ENCODE assay signal across 11 mouse cellular contexts in the genomic region with DNA sequence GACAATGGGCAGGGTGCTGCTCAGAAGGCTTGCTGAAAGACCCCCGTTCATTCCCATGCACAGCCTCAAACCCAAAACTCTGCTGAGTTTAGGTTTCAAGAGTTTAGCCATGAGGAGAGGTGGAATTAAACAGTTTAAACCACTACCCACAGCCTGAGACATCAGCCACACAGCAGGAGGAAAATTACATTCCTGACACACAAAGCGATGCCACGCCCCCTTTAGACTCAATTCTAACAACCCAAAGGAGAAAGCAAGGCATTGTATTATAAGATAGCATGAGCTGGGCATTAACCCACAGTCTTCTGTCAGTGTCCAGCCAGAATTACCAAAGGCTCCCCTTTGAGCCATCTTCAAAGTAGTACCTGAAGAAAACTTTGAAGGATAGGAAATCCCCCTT. TPM values are rescaled to one million over a fixed set of nuclear protein-coding genes. Genes with fewer than 3 reads are reported as not detected.
DNase-seq lines count a peak whose midpoint lies in the region; ATAC-seq and TF ChIP-seq lines count a peak whose summit lies in the region.
"Had no signal": no experiment of that assay in that cellular context is flagged by ENCODE, and none has a peak within 500 bp of the region (broad histone marks: within the 10 kb centered on the region; RNA-seq: fewer than 3 reads in every experiment).

No protein-coding gene starts in this region.

- H3K9me3 ChIP-seq in embryonic facial prominence, embryonic 13.5 days: no peaks in the 10 kb centered on the region
- H3K9me3 ChIP-seq in embryonic facial prominence, embryonic 10.5 days: no peaks in the 10 kb centered on the region
- no peaks in the 10 kb centered on the region for H3K9me3 ChIP-seq in hindbrain, embryonic 13.5 days
- no peaks in the 10 kb centered on the region for H3K9me3 ChIP-seq in midbrain, postnatal 0 days (ENCODE audit: low read length)
- H3K9me3 ChIP-seq in intestine, postnatal 0 days (ENCODE audit: control insufficient read depth): no peaks in the 10 kb centered on the region
- H3K9me3 ChIP-seq in kidney, embryonic 15.5 days (replicated peaks): no peaks in the 10 kb centered on the region

- no peak overlapping the region for H3K9ac ChIP-seq in embryonic facial prominence, embryonic 13.5 days
- H3K9ac ChIP-seq in hindbrain, embryonic 13.5 days: peak overlapping the region; percentile 36; the same call in 1 of the 2 replicates
- H3K9ac ChIP-seq in midbrain, postnatal 0 days (replicated peaks; ENCODE audit: low read length, poor library complexity, severe bottlenecking): no peak overlapping the region
- H3K9ac ChIP-seq in intestine, postnatal 0 days (ENCODE audit: low read depth, low read length): no peak overlapping the region
- H3K9ac ChIP-seq in kidney, embryonic 15.5 days: no peak overlapping the region

- no peak for DNase-seq in embryonic facial prominence, embryonic 10.5 days (ENCODE audit: low spot score)
- DNase-seq in embryo, embryonic 10.5 days (ENCODE audit: low spot score): peak; percentile 53
- DNase-seq in midbrain, postnatal 0 days (ENCODE audit: low spot score): no peak
- DNase-seq in spleen, postnatal 36 days (ENCODE audit: low spot score in 2 of 2): no peak
- DNase-seq: B cell, adult 2 months; kidney, postnatal 36 days had no signal

- 52% methylated on average over 3 of the region's 3 CpGs for WGBS in embryonic facial prominence, embryonic 13.5 days
- WGBS in embryonic facial prominence, embryonic 10.5 days: 55% methylated on average over 3 of the region's 3 CpGs
- WGBS in hindbrain, embryonic 13.5 days: 18% methylated on average over 3 of the region's 3 CpGs
- WGBS in midbrain, postnatal 0 days: 14% methylated on average over 3 of the region's 3 CpGs
- 59% methylated on average over 3 of the region's 3 CpGs for WGBS in intestine, postnatal 0 days
- 89% methylated on average over 3 of the region's 3 CpGs for WGBS in kidney, embryonic 15.5 days

- H3K4me2 ChIP-seq in embryonic facial prominence, embryonic 13.5 days: peak overlapping the region; percentile 87
- H3K4me2 ChIP-seq in hindbrain, embryonic 13.5 days: peak overlapping the region; percentile 79
- H3K4me2 ChIP-seq in midbrain, postnatal 0 days (ENCODE audit: low read depth, low read length, poor library complexity, severe bottlenecking): peak overlapping the region; percentile 85
- H3K4me2 ChIP-seq in intestine, postnatal 0 days (replicated peaks; ENCODE audit: low read depth): no peak overlapping the region
- H3K4me2 ChIP-seq in kidney, embryonic 15.5 days: no peak overlapping the region

- H3K4me3 ChIP-seq in embryonic facial prominence, embryonic 13.5 days: no peak overlapping the region
- no peak overlapping the region for H3K4me3 ChIP-seq in embryonic facial prominence, embryonic 10.5 days
- peak overlapping the region; percentile 87 for H3K4me3 ChIP-seq in hindbrain, embryonic 13.5 days
- peak overlapping the region; percentile 6; the same call in 1 of the 2 replicates for H3K4me3 ChIP-seq in midbrain, postnatal 0 days (ENCODE audit: low read depth, low read length)
- H3K4me3 ChIP-seq in intestine, postnatal 0 days (ENCODE audit: low read depth, low read length): no peak overlapping the region
- no peak overlapping the region for H3K4me3 ChIP-seq in kidney, embryonic 15.5 days (replicated peaks)

- no peaks in the 10 kb centered on the region for H3K36me3 ChIP-seq in embryonic facial prominence, embryonic 13.5 days
- H3K36me3 ChIP-seq in embryonic facial prominence, embryonic 10.5 days (replicated peaks): no peaks in the 10 kb centered on the region
- H3K36me3 ChIP-seq in hindbrain, embryonic 13.5 days: no peaks in the 10 kb centered on the region
- H3K36me3 ChIP-seq in midbrain, postnatal 0 days (ENCODE audit: insufficient read depth, low read length): no peaks in the 10 kb centered on the region
- H3K36me3 ChIP-seq in intestine, postnatal 0 days (ENCODE audit: control insufficient read depth, insufficient read depth): no peaks in the 10 kb centered on the region
- H3K36me3 ChIP-seq in kidney, embryonic 15.5 days: no peaks in the 10 kb centered on the region

- H3K27ac ChIP-seq in embryonic facial prominence, embryonic 13.5 days: peak overlapping the region; percentile 5; the same call in 1 of the 2 replicates
- H3K27ac ChIP-seq in embryonic facial prominence, embryonic 10.5 days (replicated peaks): no peak overlapping the region
- no peak overlapping the region for H3K27ac ChIP-seq in hindbrain, embryonic 13.5 days
- no peak overlapping the region for H3K27ac ChIP-seq in midbrain, postnatal 0 days (ENCODE audit: low read depth, low read length)
- no peak overlapping the region for H3K27ac ChIP-seq in intestine, postnatal 0 days (ENCODE audit: low read depth, low read length)
- H3K27ac ChIP-seq in kidney, embryonic 15.5 days: no peak overlapping the region

- peaks cover 60% of the 10 kb centered on the region for H3K4me1 ChIP-seq in embryonic facial prominence, embryonic 13.5 days
- H3K4me1 ChIP-seq in embryonic facial prominence, embryonic 10.5 days: peaks cover 78% of the 10 kb centered on the region
- peaks cover 81% of the 10 kb centered on the region for H3K4me1 ChIP-seq in hindbrain, embryonic 13.5 days (replicated peaks)
- peaks cover 26% of the 10 kb centered on the region for H3K4me1 ChIP-seq in midbrain, postnatal 0 days (ENCODE audit: insufficient read depth, low read length)
- peaks cover 5% of the 10 kb centered on the region; the same call in 1 of the 2 replicates for H3K4me1 ChIP-seq in intestine, postnatal 0 days (replicated peaks; ENCODE audit: control insufficient read depth, insufficient read depth, low read length)
- peaks cover 49% of the 10 kb centered on the region for H3K4me1 ChIP-seq in kidney, embryonic 15.5 days

- no peak for TF ChIP-seq CTCF in midbrain, postnatal 0 days (IDR thresholded peaks at IDR 0.05)
- no peak for TF ChIP-seq CTCF in intestine, postnatal 0 days (IDR thresholded peaks at IDR 0.05; ENCODE audit: low read depth)

- no peaks in the 10 kb centered on the region for H3K27me3 ChIP-seq in embryonic facial prominence, embryonic 13.5 days
- H3K27me3 ChIP-seq in embryonic facial prominence, embryonic 10.5 days (replicated peaks; ENCODE audit: low read depth, poor library complexity, severe bottlenecking): no peaks in the 10 kb centered on the region; the same call in 1 of the 2 replicates
- H3K27me3 ChIP-seq in hindbrain, embryonic 13.5 days: no peaks in the 10 kb centered on the region
- no peaks in the 10 kb centered on the region for H3K27me3 ChIP-seq in midbrain, postnatal 0 days (ENCODE audit: insufficient read depth, low read length)
- H3K27me3 ChIP-seq in intestine, postnatal 0 days (replicated peaks; ENCODE audit: control insufficient read depth, insufficient read depth, low read length): no peaks in the 10 kb centered on the region
- H3K27me3 ChIP-seq in kidney, embryonic 15.5 days: no peaks in the 10 kb centered on the region

- no peak for ATAC-seq in embryonic facial prominence, embryonic 13.5 days (ENCODE audit: insufficient number of reproducible peaks, insufficient read depth, low FRiP score, low TSS enrichment, low read depth)
- ATAC-seq in hindbrain, embryonic 13.5 days (ENCODE audit: low FRiP score): no peak
- ATAC-seq in midbrain, postnatal 0 days (ENCODE audit: low FRiP score): no peak
- ATAC-seq in intestine, postnatal 0 days: no peak
- ATAC-seq in kidney, embryonic 15.5 days (replicated peaks; ENCODE audit: low FRiP score): no peak
- ATAC-seq: inflammation-experienced regulatory T-cells, adult 6 months had no signal

RNA-seq across cellular contexts. Expression of a gene that starts 3.0 kb away (rescaled TPM):
- polyA plus RNA-seq in embryonic facial prominence, embryonic 13.5 days (2015; fragmentation: Nextera tagmentation; extraction: Ambion mirVana): 38.9 and 45.4 TPM in 2 replicates
- 14.7 and 15.0 TPM in 2 replicates for polyA plus RNA-seq in embryonic facial prominence, embryonic 10.5 days (2016; fragmentation: Nextera tagmentation; extraction: Ambion mirVana)
- 41.0 and 41.7 TPM in 2 replicates for polyA plus RNA-seq in hindbrain, embryonic 13.5 days (2015; fragmentation: Nextera tagmentation; extraction: Ambion mirVana)
- 24.0 and 34.2 TPM in 2 replicates for total RNA-seq in midbrain, postnatal 0 days (2014; rRNA removed)
- 20.4 and 22.6 TPM in 2 replicates for polyA plus RNA-seq in midbrain, postnatal 0 days (2015; fragmentation: Nextera tagmentation; extraction: Ambion mirVana)
- 25.6 and 25.8 TPM in 2 replicates for polyA plus RNA-seq in intestine, postnatal 0 days (2015; fragmentation: Nextera tagmentation; extraction: Ambion mirVana)
- polyA plus RNA-seq in kidney, embryonic 15.5 days (2015; fragmentation: Nextera tagmentation; extraction: Ambion mirVana): 17.2 and 21.2 TPM in 2 replicates

Comparison
In these comparisons a context has a peak if more than half of its experiments do, and no peak if none do; other contexts are left out.
1. H3K4me2 ChIP-seq: peak in embryonic facial prominence, embryonic 13.5 days (single experiment), hindbrain, embryonic 13.5 days (single experiment) and midbrain, postnatal 0 days (single experiment); none in intestine, postnatal 0 days (single experiment) and kidney, embryonic 15.5 days (single experiment).
2. H3K4me3 ChIP-seq: peak in hindbrain, embryonic 13.5 days (single experiment) and midbrain, postnatal 0 days (single experiment); none in embryonic facial prominence, embryonic 13.5 days (single experiment), embryonic facial prominence, embryonic 10.5 days (single experiment), intestine, postnatal 0 days (single experiment) and kidney, embryonic 15.5 days (single experiment).